Mouse (Mus musculus) cerebellum, adult 18-20 months (tissue): ENCODE data around the gene Batf3.

Experiments used
- DNase-seq, 2 experiments: peaks; one replicate each; pipeline ENCODE4 v3.0.0; 2021

Gene Batf3

DNA sequence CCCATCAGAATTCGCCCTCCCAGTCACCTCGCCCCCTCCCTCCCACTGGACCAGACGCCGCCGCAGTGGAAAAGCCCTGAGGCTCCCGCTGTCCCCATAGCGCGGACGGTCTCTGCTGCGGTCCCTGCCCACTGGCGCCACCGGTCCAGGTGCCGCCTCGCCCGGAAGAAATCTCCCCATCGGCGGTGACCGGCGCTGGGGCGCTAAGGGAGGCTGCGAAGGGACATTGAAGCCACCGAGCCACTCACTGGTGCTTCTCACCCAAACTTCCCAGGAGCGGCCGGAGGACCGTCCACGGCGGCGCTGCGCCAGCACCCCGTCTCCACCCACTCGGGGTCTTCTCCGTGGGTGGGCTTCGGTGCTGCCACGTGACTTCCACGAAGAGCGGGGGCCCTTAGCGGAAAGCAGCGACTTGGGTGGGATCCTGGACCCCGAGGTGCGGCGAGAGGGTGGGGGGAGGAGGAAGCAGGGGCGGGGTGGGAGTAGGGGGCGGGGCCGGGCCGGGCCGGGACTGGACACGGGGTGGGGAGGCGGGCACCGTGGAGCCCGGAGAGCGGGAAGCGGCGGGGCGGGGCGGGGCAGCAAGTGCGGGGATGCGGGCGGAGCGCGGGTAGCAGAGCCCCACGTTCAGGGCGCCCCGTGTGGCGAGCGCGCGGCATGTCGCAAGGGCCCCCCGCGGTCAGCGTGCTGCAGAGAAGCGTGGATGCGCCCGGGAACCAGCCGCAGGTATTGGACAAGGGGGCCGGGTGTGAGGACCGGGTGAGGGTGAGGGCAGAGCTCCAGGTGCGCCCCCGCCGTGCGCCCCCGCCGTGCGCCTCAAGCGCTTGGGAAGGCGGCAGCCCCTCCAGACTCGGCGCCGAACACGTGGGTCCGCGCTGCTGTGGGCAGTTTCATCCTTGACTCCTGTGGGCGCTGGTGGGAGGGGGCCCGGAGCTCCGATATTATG is at the start of gene Batf3:
Gene Batf3, plus strand, starts transcription at position 46 of the 946 bp plus-strand sequence.
- DNase-seq = peak; percentile 16

DNA sequence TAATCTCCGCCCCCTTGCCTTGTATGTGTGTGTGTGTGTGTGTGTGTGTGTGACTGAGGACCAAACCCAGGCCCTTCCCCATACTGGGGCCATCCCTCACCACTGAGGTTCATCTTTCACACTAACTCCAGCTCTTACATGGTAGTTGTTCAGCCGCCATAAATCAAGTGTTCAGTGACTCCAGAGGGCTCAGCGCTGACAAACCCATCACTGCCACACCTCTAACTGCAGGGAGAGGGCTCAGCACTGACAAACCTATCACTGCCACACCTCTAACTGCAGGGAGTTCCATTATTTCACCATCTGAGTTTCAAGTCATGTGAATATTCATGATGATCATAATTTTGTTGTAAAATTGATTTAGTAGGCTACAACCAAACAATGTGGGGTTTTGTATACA is 44.1 kb upstream of the Batf3 start:
- no peak for DNase-seq

DNA sequence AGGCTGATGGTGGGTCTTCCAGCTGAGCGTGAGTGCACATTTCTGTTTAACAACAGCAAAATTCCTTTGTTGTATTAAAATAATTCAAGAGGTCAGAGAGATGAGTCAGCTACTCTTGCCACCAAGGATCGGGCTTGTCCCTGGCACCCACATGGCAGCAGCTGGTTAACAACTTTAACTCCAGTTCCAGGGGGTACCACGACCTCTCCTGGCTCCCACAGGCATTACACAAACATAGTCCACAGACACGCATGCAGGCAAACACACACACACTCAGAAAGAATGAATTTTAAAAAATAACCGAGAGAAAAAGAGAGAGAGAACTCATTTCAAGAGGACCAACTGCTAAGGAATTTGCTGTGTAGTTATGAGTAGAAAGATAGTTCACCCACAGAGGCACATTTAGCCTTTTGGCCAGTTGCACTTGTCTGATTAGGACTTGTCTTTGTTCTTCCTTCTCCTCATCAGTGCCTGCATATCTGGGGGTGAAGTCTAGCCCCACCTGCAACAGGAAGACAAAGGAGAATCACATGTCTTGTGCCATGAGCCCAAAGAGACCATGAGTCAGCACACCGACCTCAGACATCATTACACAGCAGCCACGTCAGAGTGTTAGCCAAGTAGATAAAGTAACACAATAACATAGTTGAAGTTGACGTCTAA is 42.6 kb upstream of the Batf3 start:
- no peak for DNase-seq

DNA sequence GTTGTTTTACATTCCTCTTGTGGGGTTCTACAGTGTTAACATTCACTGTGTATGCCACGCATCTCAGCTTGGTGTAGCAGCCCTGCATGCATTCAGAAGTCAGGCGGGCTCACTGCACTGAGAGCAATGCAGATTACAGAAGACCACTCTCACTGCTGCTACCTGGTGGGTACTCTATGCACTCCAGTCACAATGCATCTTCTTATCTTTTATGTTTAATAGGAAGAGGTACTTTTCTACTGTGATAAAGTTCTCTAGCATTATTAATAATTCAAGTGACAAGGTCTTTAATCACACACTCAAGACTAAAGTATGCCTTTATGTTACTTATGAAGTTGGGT is 42.1 kb upstream of the Batf3 start:
- DNase-seq = no peak

DNA sequence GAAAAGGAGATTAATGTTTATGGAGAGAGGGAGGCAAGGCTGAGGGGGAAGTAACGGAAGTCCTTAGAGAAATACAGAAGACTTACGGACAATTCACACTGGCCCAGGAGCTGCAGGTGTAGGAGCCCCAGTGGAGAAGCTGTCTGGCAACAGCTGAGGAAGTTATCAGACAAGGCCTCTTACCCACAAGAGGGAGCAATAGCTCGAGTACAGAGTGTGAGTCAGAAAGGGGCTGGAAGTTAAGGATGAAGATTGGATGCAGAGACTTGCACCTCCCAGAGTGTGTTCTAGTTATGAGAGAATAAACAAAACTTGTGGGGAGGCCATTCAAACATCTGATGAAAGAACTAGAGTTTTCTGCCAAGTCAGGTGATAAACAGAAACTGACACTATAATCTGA is 40.2 kb upstream of the Batf3 start:
- no peak for DNase-seq

DNA sequence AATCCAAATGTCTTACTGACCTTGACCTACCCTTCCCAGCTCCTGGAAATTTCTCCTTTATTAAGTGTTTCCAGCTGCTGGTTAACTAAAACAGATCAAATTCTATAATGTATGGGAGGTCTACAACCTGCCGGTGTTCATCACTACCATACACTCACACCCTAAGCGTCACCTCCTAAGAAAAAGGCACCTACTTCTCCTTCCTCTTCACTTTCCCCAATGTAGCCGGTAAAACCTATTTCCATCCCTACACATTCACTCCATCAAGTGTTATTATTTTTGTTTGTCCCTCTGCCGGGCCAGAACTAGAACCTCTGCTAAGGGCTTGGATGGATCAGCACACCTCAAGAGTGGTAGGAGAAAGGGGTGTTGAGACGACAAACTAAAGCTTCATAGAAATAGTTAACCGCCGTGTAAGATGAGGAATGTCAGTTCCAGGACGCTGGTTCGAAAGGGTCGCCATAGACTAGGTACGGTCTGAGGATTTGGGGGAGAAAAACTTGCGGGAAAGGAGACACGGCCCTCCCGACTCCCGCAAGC is 35.3 kb upstream of the Batf3 start:
- DNase-seq = no peak

DNA sequence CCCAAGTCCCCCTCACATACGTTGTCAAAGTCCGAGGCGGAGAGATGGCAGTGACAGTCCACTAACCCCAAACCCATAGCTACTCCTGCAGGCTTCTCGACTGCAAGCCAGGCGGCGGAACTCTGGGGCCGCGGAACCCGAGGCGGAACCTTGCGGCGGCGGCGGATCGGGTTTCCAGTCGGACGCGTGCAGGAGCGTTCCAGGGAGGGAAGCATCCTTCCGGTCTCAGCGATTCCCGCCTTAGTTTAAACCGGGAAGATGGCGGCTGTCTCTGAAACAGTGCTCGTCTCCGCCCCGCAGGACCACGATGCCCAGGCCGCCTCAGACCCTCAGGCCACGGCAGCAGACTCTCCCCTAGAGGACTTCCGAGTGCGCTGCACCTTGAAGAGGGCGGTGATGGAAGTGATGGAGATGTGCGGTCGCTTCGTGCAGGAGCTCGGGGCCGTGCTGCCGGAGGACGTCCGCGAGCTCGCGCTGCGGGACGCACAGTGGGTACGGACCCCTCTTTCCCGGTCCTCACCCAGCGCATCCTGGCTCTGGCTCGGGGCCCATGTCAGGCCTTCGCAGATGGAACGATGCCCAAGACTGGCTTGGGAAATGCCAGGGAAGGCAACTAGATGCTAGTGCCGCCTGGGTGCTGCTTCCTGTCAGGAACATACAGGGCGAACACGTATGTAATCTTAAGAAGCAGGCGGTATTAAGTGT is 34.7 kb upstream of the Batf3 start, which contains the start of the genes Tatdn3 and Nsl1:
Gene Tatdn3, minus strand, starts transcription at position 152 of the 705 bp plus-strand sequence.
Gene Nsl1, plus strand, starts transcription at position 232 of the 705 bp plus-strand sequence.
- DNase-seq = peak; percentile 84 to 96

DNA sequence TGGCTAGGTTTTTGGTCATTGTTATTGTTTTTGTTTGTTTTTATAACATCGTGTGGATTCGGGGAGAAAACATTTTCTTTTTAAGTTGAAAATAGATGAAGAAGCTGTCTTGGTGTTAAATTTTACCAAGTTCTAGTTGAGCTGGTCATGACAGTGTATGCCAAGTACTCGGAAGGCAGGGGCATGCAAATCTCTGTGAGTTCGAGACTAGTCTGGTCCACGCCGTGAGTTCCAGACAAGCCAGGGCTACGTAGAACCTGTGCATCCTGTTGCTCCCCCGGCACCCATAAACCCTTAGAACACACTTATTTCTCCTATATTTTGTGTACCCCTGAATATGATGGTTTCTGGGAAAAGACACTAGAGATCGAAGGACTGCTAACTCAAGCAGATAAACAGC is 33.9 kb upstream of the Batf3 start:
- no peak for DNase-seq

DNA sequence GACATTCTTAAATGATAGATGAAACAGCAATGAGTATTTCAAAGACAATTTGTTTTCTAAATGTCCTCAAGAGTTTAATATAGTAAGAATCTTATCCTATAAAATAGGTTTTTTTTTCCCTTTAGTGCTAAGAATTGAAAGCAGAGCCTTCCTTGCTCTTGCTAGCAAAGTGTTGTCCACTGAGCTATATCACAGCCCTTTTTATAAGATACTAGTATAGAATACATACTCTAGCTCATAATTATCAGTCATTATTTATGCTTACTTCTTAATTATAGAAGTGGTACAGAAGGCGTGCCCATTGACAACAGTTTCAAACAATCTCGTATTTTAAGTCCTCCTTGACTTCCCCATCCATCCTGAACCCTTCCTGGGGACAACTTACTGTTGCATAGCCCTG is 33.1 kb upstream of the Batf3 start:
- DNase-seq = no peak

DNA sequence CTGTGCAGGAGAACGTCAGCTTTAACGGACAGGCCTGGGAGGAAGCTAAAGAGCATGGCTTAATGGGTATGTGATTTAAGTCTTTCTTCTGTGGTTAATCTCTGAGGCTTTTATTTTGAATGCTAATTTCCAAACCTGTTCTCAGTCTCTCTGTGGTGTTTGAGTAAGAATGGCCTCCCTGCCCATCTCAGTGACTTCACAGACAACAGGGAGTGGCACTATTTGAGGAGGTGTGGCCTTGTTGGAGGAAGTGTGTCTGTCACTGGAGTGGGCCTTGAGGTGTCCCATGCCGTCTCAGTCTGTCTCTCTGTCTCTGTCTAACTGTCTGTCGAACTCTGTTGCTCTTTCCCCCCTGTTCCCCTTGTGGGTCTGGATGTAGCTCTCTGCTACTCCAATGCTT is 32.5 kb upstream of the Batf3 start:
- no peak for DNase-seq

DNA sequence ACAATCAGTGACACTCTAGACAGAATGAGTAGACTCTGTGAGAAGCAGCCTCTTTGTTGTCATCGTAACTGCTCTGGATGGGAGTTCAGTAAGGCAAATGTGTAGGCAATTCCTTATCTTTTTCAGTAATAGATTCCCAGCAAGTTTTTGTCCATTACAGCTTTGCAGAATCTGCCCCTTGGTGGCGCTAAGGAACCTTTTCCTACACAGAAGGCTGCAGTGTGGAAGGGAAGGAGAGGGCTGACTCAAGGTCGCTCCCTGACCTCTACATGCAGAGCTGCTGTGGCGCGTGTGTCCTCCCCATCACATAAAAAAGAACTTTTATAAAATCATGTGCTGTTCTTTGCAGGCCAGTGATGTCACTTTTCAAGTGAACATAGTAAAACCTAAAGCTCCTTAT is 29.3 kb upstream of the Batf3 start:
- DNase-seq = no peak

DNA sequence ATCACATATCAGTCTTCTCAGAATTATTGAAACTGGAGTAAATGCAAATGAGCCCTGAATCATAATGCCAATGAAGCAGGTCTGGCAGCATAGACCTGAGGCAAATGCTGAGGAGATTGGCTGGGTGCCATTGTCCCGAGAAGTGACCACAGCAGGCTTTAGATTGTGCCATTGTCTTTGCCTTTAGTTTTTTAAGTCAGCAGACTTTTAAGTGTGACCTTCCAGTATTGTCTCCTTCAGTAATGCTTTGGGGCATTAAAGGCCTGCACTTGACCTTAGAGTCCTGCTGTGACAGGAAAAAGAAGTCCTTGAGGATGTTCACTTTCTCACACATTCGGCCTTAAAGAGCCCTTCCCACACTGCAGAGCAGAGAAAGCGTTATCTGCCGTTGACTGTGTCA is 27.4 kb upstream of the Batf3 start:
- no peak for DNase-seq

DNA sequence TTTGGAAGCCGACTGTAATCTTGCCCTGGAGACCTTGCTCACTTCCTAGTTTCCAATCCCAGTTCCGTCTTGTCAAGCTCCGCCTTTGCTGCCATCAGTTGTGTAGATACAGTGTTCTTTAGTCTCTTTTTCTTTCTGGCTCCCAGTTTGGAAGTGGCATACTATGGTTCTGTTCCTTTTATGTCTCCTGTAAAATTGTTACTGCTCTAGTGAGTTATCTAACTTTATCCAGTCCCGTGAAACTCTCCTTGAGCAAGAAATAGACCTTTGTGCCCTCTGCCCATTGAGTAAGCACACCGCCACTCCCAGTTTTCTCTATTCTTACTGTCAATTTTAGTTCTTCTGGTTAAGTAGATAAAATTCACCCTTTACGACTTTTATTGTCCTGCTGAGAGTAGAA is 26.0 kb upstream of the Batf3 start:
- no peak for DNase-seq

DNA sequence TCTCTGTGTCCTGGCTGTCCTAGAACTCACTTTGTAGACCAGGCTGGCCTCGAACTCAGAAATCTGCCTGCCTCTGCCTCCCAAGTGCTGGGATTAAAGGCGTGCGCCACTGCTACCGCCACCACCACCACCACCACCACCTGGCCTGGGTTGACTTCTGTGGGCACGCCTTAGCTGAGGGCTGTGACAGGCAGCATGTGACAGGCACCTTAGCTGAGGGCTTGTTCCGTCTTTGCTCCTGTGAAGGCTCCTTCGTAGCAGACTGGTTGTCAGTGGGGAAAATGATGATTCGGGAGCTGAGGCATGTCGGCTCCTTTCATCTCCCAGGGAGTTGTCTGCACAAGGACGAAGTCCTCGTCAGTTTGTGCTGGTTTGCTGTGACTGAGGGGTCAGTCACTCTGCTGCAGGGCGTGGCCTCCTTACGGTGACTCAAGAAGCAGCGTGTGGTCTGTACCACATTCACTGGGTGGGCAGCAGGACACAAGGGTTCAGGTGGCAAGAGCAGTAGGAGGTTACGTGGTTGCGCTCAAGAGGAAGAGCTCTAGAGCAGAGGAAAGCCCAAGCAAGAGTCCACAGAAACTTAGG is 25.2 kb upstream of the Batf3 start:
- no peak for DNase-seq

DNA sequence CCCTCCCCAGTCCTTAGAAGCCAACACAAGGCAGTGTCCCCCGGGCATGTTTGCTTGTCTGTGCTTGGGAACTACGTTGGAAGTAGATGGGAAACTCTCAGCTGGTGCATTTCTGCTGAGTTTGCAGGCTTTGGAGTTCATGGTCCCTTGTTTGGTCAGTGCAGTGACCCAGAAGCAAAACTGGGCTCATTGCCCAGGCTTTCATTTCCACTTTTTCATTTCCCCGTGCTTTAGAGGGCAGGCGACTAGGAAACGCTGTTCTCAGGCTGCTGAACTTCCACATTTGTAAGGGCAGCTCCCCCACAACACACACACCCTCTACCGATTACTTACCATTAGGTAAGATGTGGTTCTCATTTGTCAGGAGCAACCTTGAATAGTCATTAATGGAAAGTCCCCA is 24.6 kb upstream of the Batf3 start:
- DNase-seq = no peak

DNA sequence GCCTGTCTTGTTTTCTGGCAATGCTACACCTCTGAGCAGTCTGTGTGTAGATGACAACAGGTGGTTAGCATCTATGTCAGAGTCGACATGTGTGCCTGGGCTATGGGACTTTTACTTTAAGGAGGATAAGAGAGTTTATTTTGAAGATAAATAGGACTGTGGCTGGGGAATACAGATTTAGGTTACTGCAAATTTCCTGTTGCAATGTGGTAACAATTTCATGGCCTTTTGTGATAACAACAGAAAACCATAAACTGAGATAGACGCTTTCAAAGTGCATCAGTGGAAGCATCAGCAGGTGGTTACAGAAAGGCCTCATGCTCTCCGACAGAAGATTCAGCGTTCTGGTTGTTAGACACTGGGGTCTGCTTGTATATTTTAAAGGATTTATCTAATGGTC is 24.2 kb upstream of the Batf3 start:
- no peak for DNase-seq

DNA sequence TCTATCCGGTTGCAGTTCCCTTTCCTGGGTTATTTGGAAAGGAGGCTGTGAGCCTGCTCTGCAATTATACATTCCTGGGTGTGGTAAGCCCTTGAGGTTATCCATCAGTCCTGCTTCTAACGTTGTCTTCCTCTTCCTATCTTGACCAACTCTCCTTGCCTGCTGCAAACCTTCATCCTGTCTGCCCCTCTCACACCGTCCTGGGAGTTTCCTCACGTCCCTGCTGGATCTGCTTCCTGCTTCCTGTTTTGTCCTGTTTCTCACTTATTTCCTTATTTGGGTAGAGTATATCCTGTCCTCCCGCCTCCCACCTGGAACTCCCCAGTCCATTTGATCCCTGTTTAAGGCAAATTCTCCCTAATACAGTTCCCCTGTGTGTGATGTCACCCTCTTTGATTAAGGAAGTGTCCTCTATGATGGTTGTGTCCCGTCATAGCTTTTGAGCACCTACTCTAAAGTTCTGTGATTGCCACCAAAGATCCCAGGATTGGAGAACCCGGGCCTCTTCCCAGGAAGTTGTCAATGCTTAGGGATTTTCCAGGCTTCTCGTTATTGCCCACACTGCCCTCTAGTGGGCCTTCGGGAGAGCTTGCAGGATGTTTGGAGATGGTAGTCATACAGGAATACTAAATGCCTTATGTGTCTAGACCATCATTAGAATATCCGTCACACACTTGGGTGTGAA is 22.3 kb upstream of the Batf3 start:
- peak; percentile 51 to 65 for DNase-seq

DNA sequence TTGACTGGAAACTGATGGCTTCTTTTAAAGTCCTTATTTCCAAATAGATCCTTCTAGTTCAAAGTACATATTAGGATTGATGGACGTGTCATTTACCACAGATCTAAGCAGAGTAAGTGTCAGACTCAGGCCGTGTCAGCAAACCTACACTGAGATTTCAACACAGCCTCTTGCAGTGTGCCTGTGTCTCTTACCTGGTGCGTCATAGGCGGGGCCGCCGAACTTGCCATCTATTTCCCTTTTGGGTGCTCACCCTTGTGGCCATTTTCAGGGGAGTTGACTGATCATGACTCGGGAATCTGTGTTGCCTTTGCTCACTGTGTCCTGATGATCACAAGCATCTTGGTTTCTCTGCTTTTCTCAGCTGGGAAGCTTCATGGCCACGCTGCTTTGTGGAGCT is 14.4 kb upstream of the Batf3 start:
- DNase-seq = no peak

DNA sequence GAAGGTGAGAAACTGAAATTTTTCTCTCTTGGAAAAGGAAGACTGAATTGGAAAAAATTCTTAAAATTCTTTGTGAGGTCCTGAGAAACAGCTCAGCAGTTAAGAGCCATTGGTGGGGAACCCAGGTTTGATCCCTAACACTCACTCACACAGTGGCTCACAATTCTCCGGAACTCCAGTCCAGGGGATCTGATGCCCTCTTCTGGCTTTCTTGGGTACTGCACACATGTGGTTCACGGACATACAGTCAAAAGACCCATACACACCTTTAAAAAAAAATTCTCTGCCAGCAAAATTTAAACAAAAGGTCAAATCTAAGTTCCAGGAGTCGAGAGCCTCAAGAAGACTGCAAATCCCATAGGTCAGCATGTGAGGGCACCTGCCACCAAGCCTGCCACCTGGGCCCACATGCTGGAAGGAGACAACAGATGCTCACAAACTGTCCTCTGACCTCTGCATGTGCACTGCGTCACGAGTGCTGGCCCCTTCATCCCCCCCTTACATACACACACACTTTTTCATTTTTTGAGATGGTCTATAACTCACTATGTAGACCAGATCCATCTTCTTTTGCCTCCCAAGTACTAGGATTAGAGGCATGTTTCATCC is 12.6 kb upstream of the Batf3 start:
- peak; percentile 20 to 37 for DNase-seq

DNA sequence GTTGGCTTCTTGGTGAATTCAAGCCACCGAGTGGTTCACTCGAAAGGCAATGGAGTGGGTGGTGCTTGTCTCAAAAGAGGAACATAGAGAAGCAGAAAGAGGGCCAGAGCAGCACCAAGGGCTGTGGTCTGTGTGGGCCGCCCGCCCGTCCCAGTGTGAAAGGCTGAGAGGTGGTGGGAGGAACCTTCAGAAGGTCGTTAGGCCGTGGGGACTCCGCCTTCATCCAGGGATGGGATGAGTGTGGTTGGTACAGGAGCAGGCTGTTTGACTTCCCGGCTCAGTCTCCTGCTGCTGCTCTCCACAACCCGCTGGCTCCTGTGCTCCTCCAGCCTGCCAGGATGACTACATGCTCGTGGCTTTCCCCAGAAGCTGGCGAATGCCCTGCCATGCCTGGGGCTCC is 12.1 kb upstream of the Batf3 start:
- no peak for DNase-seq

DNA sequence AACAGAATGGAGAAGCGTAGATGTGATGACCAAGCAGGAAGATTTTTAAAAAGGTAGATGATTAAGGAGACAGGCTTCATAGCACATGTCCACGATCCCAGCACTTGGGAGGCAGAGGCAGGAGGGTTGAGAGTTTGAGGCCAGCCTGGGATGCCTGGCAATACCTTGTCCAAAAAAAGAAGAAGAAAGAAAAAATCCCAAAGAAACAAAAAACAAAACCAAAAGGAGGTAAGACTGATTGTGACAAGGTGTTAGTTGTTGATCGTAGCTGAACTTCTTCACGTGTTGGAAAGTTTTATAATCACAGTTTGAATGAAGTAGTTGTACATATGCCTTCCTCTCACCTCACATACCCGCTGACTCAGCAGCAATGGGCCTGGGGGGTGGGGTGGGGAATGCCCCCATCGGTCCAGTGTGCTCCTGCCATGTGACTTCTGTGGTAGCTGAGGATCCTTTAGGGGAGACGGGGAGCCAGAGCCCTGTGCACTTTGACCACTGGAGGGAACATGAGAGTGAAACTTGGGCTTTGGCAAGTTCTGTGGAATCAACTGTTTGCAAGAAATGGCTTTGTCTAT is 11.3 kb upstream of the Batf3 start:
- no peak for DNase-seq

DNA sequence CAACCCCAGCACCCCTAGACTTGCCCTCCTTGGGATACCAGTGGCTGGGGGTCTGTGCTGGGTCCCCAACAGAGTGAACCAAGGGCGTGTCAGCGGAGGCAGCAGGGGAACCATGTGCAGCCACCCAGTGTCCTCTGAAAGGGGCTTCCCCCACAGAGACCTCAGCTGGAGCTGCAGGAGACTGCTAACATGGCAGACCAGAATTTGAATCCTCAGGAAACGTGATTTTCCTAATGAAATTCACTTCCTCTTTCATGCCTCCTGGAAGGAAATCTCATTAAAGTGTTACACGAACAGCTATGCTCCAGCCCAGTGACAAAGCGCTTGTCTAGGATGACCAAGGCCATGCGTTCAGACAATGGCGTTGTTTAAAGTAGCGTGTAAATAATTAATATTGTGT is 10.7 kb upstream of the Batf3 start:
- no peak for DNase-seq
